In the genomic region with DNA sequence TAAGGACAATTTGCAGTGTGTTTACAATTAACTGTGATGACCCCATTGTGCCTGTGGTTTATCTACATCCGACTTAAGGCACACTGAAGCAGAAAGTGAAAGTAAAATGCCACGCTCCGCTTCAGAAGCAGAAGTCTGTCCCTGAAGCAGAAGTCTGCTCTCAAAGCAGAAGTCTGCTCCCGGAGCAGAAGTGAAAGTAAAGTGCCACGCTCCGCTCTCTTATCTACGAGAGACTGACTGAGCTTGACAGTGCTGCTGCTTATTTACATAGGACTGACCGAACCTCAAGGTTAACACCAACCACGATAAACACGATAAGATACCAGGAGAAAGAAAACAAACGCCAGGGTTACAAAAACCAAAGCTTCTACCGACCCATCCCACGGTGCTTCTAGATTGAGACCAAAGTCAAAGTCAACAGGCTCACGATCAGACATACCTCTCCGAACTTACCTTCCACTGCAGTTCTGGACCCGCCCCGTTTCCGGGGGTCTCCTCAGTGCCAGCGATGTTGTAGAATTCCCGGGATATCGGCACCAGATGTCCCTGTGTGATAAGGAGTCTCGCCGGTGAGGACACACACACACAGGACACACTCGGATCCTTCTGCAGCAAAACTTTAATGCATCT, we compare ENCODE assay signal across 10 mouse cellular contexts. TPM values are rescaled to one million over a fixed set of nuclear protein-coding genes. Genes with fewer than 3 reads are reported as not detected.
DNase-seq lines count a peak whose midpoint lies in the region; ATAC-seq and TF ChIP-seq lines count a peak whose summit lies in the region.
"Had no signal": no experiment of that assay in that cellular context is flagged by ENCODE, and none has a peak within 500 bp of the region (broad histone marks: within the 10 kb centered on the region; RNA-seq: fewer than 3 reads in every experiment).

No protein-coding gene starts in this region.

- intact Hi-C loops in gastrocnemius, adult 2 months (cut with DNase I), result no loop called here

- H3K27ac ChIP-seq in gastrocnemius, adult 2 months, result no peak overlapping the region
- H3K27ac ChIP-seq: hindbrain, embryonic 15.5 days; limb, embryonic 10.5 days had no signal

- no peak for TF ChIP-seq CTCF in gastrocnemius, adult 2 months (IDR thresholded peaks at IDR 0.05)

- ATAC-seq in granulocyte monocyte progenitor cell, adult 5-6 weeks (replicated peaks; ENCODE audit: poor library complexity, severe bottlenecking), result peak; percentile 93

- DNase-seq in gastrocnemius, adult 2 months, result no peak
- DNase-seq in gastrocnemius, adult 8-10 months (ENCODE audit: low spot score in 2 of 2), result no peak
- DNase-seq in B cell, adult 2 months, result peak; percentile 55 to 59
- peak; percentile 43 for DNase-seq in lung, postnatal 36 days
- no peak for DNase-seq in layer of hippocampus, postnatal 36 days
- no peak for DNase-seq in kidney, postnatal 36 days
- DNase-seq in cerebellum, adult 9-10 months, result no peak

- peak overlapping the region; percentile 43 for H3K4me3 ChIP-seq in gastrocnemius, adult 2 months
- H3K4me3 ChIP-seq: hindbrain, embryonic 15.5 days; limb, embryonic 10.5 days had no signal

RNA-seq across cellular contexts. Expression of a gene that starts 51.3 kb away (rescaled TPM):
- not detected for total RNA-seq in gastrocnemius, adult 2 months (2021)
- not detected for total RNA-seq in gastrocnemius, adult 8-10 months (2022)
- total RNA-seq in granulocyte monocyte progenitor cell, adult 5-6 weeks (2014; fragmentation: Nextera tagmentation), result not detected in 2 replicates
- total RNA-seq in granulocyte monocyte progenitor cell, adult 5-6 weeks (2017), result not detected in 2 replicates
- total RNA-seq in layer of hippocampus, postnatal 36 days (2021), result not detected

Comparison
In these comparisons a context has a peak if more than half of its experiments do, and no peak if none do; other contexts are left out.
1. DNase-seq: peak in B cell, adult 2 months (2 of 2) and lung, postnatal 36 days (single experiment); none in gastrocnemius, adult 2 months (single experiment), gastrocnemius, adult 8-10 months (0 of 2), layer of hippocampus, postnatal 36 days (0 of 2), kidney, postnatal 36 days (0 of 2) and cerebellum, adult 9-10 months (single experiment).